Mouse (Mus musculus) hindbrain, embryonic 16.5 days (tissue): Measurements from ENCODE around the gene Syt16. TPM values are rescaled to one million over a fixed set of nuclear protein-coding genes. Genes with fewer than 3 reads are reported as not detected.
A peak's percentile ranks its signal among the peaks of the same experiment; 100 is the strongest.

Experiments
- ATAC-seq: fragments of 200-750 bp; cut with Nextera tagmentation; 2 replicates; pipeline ENCODE4 v1.8.0; 2017; ENCODE audit warnings: moderate TSS enrichment, moderate library complexity
- H3K27ac ChIP-seq: fragments of 300-500 bp; sonication (generic); 2 replicates; pipeline ENCODE4 v1.5.1; 2014; ENCODE audit warnings: low read depth, mild to moderate bottlenecking, control low read depth, low read length, moderate library complexity
- H3K27me3 ChIP-seq: fragments of 300-500 bp; sonication (generic); replicated peaks from 2 replicates; pipeline ENCODE4 v1.6.1; 2014; ENCODE audit warnings: low read length; ENCODE audit not compliant: control insufficient read depth, insufficient read depth
- H3K36me3 ChIP-seq: fragments of 300-500 bp; sonication (generic); 2 replicates; pipeline ENCODE4 v1.6.1; 2014; ENCODE audit warnings: mild to moderate bottlenecking, low read length, moderate library complexity, mixed read lengths; ENCODE audit not compliant: control insufficient read depth, insufficient read depth
- H3K4me1 ChIP-seq: fragments of 300-500 bp; sonication (generic); 2 replicates; pipeline ENCODE4 v1.6.1; 2014; ENCODE audit warnings: low read depth, low read length; ENCODE audit not compliant: control insufficient read depth, insufficient read depth
- H3K4me2 ChIP-seq: fragments of 300-500 bp; sonication (generic); 2 replicates; pipeline ENCODE4 v1.6.1; 2014; ENCODE audit warnings: mild to moderate bottlenecking, low read length, control low read depth, moderate library complexity
- H3K4me3 ChIP-seq: fragments of 300-500 bp; sonication (generic); 2 replicates; pipeline ENCODE4 v1.5.1; 2014; ENCODE audit warnings: mild to moderate bottlenecking, low read length, control low read depth, moderate library complexity
- H3K9ac ChIP-seq: fragments of 300-500 bp; sonication (generic); 2 replicates; pipeline ENCODE4 v1.6.1; 2014; ENCODE audit warnings: low read depth, mild to moderate bottlenecking, control low read depth, low read length, moderate library complexity
- H3K9me3 ChIP-seq: fragments of 300-500 bp; sonication (generic); 2 replicates; pipeline ENCODE4 v1.6.1; 2014; ENCODE audit warnings: mild to moderate bottlenecking, low read length, moderate library complexity; ENCODE audit not compliant: control insufficient read depth
- WGBS: fragments of 180-500 bp; shearing (Covaris S2); extraction: QIAGEN DNeasy Blood & Tissue Kit; methylation state at CpG from one replicate; pipeline ENCODE4 v1.1.7; 2014; 5-methylcytosine and 5-hydroxymethylcytosine counted together
- polyA plus RNA-seq: library from polyadenylated mRNA; unstranded; fragments of >200 nt; fragmentation: Nextera tagmentation; extraction: Ambion mirVana; gene quantifications from 2 replicates; pipeline ENCODE4 v1.2.1, GENCODE M21; 2015

The Syt16 gene
- polyA plus RNA-seq, 1 experiment from 2014 or later: 76.1 TPM

DNA sequence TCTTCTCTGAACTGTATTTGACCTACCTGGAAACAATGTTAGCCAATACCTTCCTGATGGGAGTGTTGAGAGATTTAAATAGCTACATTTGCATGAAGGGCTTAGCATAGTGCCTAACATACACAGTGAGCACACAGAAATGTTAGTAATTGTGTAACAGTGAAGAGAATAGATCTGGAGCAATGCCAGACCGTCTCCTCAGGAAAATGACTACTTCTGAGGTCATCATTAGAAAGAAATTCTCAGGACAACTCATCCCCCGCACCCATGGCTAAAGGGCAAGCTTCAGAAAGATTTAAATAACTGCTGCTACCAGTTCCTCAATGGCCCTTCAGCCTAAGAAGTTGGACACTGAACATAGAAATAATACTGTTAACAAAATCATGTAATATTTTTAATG, 241.3 kb downstream of the Syt16 start:
- no peak for ATAC-seq
- 84% methylated on average over 2 of the region's 2 CpGs for WGBS
- Histone ChIP-seq H3K9ac (no peak overlapping the region), H3K4me2 (no peak overlapping the region), H3K27me3 (no peaks in the 10 kb centered on the region), H3K9me3 (no peaks in the 10 kb centered on the region), H3K27ac (no peak overlapping the region), H3K36me3 (no peaks in the 10 kb centered on the region; the same call in 1 of the 2 replicates), H3K4me3 (no peak overlapping the region), H3K4me1 (no peaks in the 10 kb centered on the region)

- Histone ChIP-seq H3K9ac (no peak overlapping the region), H3K36me3 (0 out of 2 replicates have a peak, but pooled peaks cover 5% of the 10 kb centered on the region), H3K9me3 (no peaks in the 10 kb centered on the region), H3K4me2 (no peak overlapping the region), H3K27ac (no peak overlapping the region), H3K4me3 (no peak overlapping the region), H3K4me1 (no peaks in the 10 kb centered on the region), H3K27me3 (no peaks in the 10 kb centered on the region)
- no peak for ATAC-seq
- WGBS: 48% methylated on average over 3 of the region's 3 CpGs
Observed at GRCm38 (mm10) chr12:74264846-74265245, 267.4 kb downstream of the Syt16 start.

DNA sequence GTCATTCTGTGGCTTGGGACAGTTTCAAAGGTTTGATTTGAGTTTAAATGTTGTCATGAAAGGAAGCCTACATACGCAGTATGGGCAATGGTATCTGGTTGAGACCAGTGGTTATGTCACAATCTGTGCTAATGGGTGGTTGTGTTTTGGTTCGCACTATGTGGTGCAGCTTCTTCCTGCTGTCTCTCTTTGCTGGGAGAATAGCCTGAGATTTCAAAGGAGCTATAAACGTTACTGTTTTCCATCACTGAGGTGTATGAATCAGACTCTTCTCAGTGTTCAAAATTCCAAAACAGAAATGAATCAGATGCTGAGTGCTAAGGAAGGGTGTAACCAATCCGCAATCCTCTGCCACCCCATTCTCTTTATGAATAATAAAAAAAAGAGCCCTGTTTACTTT, 269.6 kb downstream of the Syt16 start:
- Histone ChIP-seq H3K4me3 (no peak overlapping the region), H3K27ac (no peak overlapping the region), H3K9me3 (no peaks in the 10 kb centered on the region), H3K4me2 (no peak overlapping the region), H3K36me3 (0 out of 2 replicates have a peak, but pooled peaks cover 5% of the 10 kb centered on the region), H3K27me3 (no peaks in the 10 kb centered on the region), H3K4me1 (no peaks in the 10 kb centered on the region), H3K9ac (no peak overlapping the region)
- 95% methylated on average over 4 of the region's 4 CpGs for WGBS
- no peak for ATAC-seq

DNA sequence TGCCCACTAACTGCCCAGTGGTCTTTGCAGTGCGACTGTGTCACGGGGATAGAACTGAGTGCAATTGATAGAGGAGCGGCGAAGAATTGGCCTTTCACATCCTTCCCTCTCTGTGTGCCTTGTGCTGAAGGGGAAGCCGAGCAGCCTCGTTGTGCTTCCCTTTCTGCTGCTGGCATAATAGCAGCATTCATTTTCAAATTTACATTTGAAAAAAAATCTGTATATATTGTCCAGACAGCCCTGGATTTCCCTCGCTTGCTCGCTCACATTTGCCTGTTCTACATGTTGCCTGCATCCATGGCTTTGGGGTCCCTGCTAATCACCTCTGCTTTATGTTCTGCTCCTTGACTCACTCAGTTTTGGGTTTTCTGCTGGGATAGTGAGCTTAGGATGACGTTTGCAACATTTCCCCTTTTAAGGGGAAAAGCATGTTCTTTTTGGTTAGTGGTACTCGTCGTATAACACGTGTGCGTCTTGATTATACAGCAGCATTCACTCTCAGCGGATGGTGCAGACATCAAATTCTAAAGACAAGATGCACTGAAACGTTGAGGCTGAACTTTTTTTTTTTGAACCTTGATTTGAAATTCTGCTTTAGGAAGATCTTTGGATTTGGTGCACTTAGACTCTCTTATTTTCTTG, 271.3 kb downstream of the Syt16 start:
- H3K9ac ChIP-seq: no peak overlapping the region

GRCm38 (mm10) chr12:74272545-74272944, 275.1 kb downstream of the Syt16 start:
- Histone ChIP-seq H3K9me3 (no peaks in the 10 kb centered on the region), H3K4me1 (no peaks in the 10 kb centered on the region), H3K9ac (no peak overlapping the region), H3K27me3 (no peaks in the 10 kb centered on the region), H3K4me2 (no peak overlapping the region), H3K27ac (no peak overlapping the region), H3K4me3 (no peak overlapping the region), H3K36me3 (no peaks in the 10 kb centered on the region)
- ATAC-seq: no peak
- WGBS: 85% methylated on average over 17 of the region's 17 CpGs

More for the DNA sequence above, 271.3 kb downstream of the Syt16 start:
- Histone ChIP-seq H3K4me1 (no peaks in the 10 kb centered on the region), H3K36me3 (0 out of 2 replicates have a peak, but pooled peaks cover 5% of the 10 kb centered on the region), H3K4me2 (no peak overlapping the region), H3K4me3 (no peak overlapping the region), H3K27ac (no peak overlapping the region), H3K9me3 (no peaks in the 10 kb centered on the region), H3K27me3 (no peaks in the 10 kb centered on the region)
- 63% methylated on average over 15 of the region's 15 CpGs for WGBS
- peak; percentile 72 for ATAC-seq

DNA sequence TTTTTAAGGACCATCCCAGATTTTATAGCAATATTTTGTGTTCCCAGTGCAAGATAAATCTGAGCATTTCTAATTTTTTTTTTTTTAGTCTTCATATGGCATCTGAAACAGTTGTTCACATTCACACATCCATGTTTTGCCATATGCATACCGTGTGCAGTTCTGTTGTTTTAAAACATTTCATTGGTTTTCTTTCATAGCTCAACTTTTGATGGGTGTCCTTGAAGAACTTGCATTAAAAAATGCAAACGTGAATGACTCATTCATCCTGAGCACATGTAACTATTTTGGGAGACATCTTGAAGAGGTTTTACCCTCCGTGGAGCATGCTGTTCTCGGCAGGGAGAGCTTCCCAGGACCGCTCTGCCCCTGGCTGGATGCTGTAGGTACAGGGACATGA, 279.8 kb downstream of the Syt16 start:
- no peak overlapping the region for H3K9ac ChIP-seq
- H3K4me3 ChIP-seq: no peak overlapping the region
- ATAC-seq: no peak
- no peaks in the 10 kb centered on the region for H3K4me1 ChIP-seq
- no peaks in the 10 kb centered on the region for H3K27me3 ChIP-seq
- H3K27ac ChIP-seq: no peak overlapping the region
- no peaks in the 10 kb centered on the region for H3K36me3 ChIP-seq
- 82% methylated on average over 5 of the region's 5 CpGs for WGBS
- no peak overlapping the region for H3K4me2 ChIP-seq
- no peaks in the 10 kb centered on the region; the same call in 1 of the 2 replicates for H3K9me3 ChIP-seq

- no peak for ATAC-seq
- no peaks in the 10 kb centered on the region for H3K27me3 ChIP-seq
- no peak overlapping the region for H3K9ac ChIP-seq
- H3K4me1 ChIP-seq: peaks cover 14% of the 10 kb centered on the region
- H3K4me3 ChIP-seq: no peak overlapping the region
- H3K4me2 ChIP-seq: no peak overlapping the region
- WGBS: 84% methylated on average over 4 of the region's 4 CpGs
- no peaks in the 10 kb centered on the region for H3K36me3 ChIP-seq
- no peaks in the 10 kb centered on the region; the same call in 1 of the 2 replicates for H3K9me3 ChIP-seq
- no peak overlapping the region for H3K27ac ChIP-seq
Observed at GRCm38 (mm10) chr12:74281403-74281802, 283.9 kb downstream of the Syt16 start.

GRCm38 (mm10) chr12:74282846-74283245, 285.4 kb downstream of the Syt16 start:
- H3K27me3 ChIP-seq: no peaks in the 10 kb centered on the region
- no peak for ATAC-seq
- H3K4me2 ChIP-seq: no peak overlapping the region
- H3K4me3 ChIP-seq: no peak overlapping the region
- H3K9me3 ChIP-seq: no peaks in the 10 kb centered on the region; the same call in 1 of the 2 replicates
- WGBS: 64% methylated on average over 1 of the region's 1 CpGs
- H3K36me3 ChIP-seq: no peaks in the 10 kb centered on the region
- H3K9ac ChIP-seq: no peak overlapping the region
- H3K4me1 ChIP-seq: peaks cover 14% of the 10 kb centered on the region
- no peak overlapping the region for H3K27ac ChIP-seq

- Histone ChIP-seq H3K9me3 (no peaks in the 10 kb centered on the region; the same call in 1 of the 2 replicates), H3K27ac (peak overlapping the region; percentile 17; the same call in 1 of the 2 replicates), H3K27me3 (no peaks in the 10 kb centered on the region), H3K36me3 (no peaks in the 10 kb centered on the region), H3K4me1 (peaks cover 14% of the 10 kb centered on the region), H3K4me2 (peak overlapping the region; percentile 80), H3K9ac (peak overlapping the region; percentile 55), H3K4me3 (peak overlapping the region; percentile 48)
- under 1% methylated on average over 48 of the region's 49 CpGs for WGBS
- peak; percentile 97 for ATAC-seq
Observed at GRCm38 (mm10) chr12:74284020-74284684, 286.7 kb downstream of the Syt16 start.
